Comparison of ENCODE assay signal across 22 mouse cellular contexts in genomic region chr10:108884520-108884919, GRCm38 (mm10).
A peak's percentile ranks its signal among the peaks of the same experiment; 100 is the strongest.
DNase-seq lines count a peak whose midpoint lies in the region; ATAC-seq and TF ChIP-seq lines count a peak whose summit lies in the region.
"Had no signal": no experiment of that assay in that cellular context is flagged by ENCODE, and none has a peak within 500 bp of the region (broad histone marks: within the 10 kb centered on the region; RNA-seq: fewer than 3 reads in every experiment).

No protein-coding gene starts in this region.

- 0 out of 2 replicates have a peak, but pooled peaks have one; percentile 19 for ATAC-seq in forebrain, embryonic 15.5 days (replicated peaks)
- no peak for ATAC-seq in forebrain, embryonic 14.5 days
- ATAC-seq in hindbrain, embryonic 11.5 days (ENCODE audit: low FRiP score): 0 out of 2 replicates have a peak, but pooled peaks have one; percentile 43
- no peak for ATAC-seq in hindbrain, embryonic 16.5 days
- ATAC-seq in midbrain, embryonic 14.5 days (ENCODE audit: low FRiP score, low TSS enrichment): peak; percentile 31; the same call in 1 of the 2 replicates
- no peak for ATAC-seq in midbrain, postnatal 0 days (ENCODE audit: low FRiP score)
- ATAC-seq: CD4-positive, CD25-positive, alpha-beta regulatory T cell, adult 4 months; forebrain, embryonic 13.5 days; intestine, embryonic 15.5 days had no signal

- H3K9me3 ChIP-seq in forebrain, embryonic 15.5 days: no peaks in the 10 kb centered on the region
- no peaks in the 10 kb centered on the region for H3K9me3 ChIP-seq in forebrain, embryonic 14.5 days (replicated peaks; ENCODE audit: control insufficient read depth, low read length)
- H3K9me3 ChIP-seq in hindbrain, embryonic 11.5 days (ENCODE audit: control insufficient read depth, low read length): no peaks in the 10 kb centered on the region
- H3K9me3 ChIP-seq in hindbrain, embryonic 16.5 days (ENCODE audit: control insufficient read depth, low read length): no peaks in the 10 kb centered on the region
- H3K9me3 ChIP-seq in midbrain, embryonic 14.5 days (ENCODE audit: control insufficient read depth, low read length): no peaks in the 10 kb centered on the region
- H3K9me3 ChIP-seq in midbrain, postnatal 0 days (ENCODE audit: low read length): no peaks in the 10 kb centered on the region
- H3K9me3 ChIP-seq: embryonic facial prominence, embryonic 13.5 days; forebrain, embryonic 13.5 days; G1E; hindbrain, embryonic 13.5 days; intestine, embryonic 15.5 days had no signal

- no peak overlapping the region for H3K27ac ChIP-seq in forebrain, embryonic 15.5 days (replicated peaks)
- no peak overlapping the region for H3K27ac ChIP-seq in forebrain, embryonic 14.5 days (ENCODE audit: low read depth, low read length)
- no peak overlapping the region for H3K27ac ChIP-seq in hindbrain, embryonic 11.5 days (ENCODE audit: low read depth, low read length)
- no peak overlapping the region for H3K27ac ChIP-seq in hindbrain, embryonic 16.5 days (ENCODE audit: low read depth, low read length)
- no peak overlapping the region for H3K27ac ChIP-seq in midbrain, embryonic 14.5 days (replicated peaks; ENCODE audit: low read depth, low read length)
- H3K27ac ChIP-seq in midbrain, postnatal 0 days (ENCODE audit: low read depth, low read length): no peak overlapping the region
- H3K27ac ChIP-seq: embryonic facial prominence, embryonic 13.5 days; forebrain, embryonic 13.5 days; heart, adult 2 months; hindbrain, embryonic 13.5 days; intestine, embryonic 15.5 days had no signal

- H3K36me3 ChIP-seq in forebrain, embryonic 15.5 days: no peaks in the 10 kb centered on the region
- no peaks in the 10 kb centered on the region for H3K36me3 ChIP-seq in forebrain, embryonic 14.5 days (ENCODE audit: control insufficient read depth, insufficient read depth, low read length)
- H3K36me3 ChIP-seq in hindbrain, embryonic 11.5 days (ENCODE audit: control insufficient read depth, insufficient read depth, low read length): no peaks in the 10 kb centered on the region
- no peaks in the 10 kb centered on the region for H3K36me3 ChIP-seq in hindbrain, embryonic 16.5 days (ENCODE audit: control insufficient read depth, insufficient read depth, low read length)
- H3K36me3 ChIP-seq in midbrain, embryonic 14.5 days (ENCODE audit: control insufficient read depth, insufficient read depth, low read length): no peaks in the 10 kb centered on the region
- H3K36me3 ChIP-seq in midbrain, postnatal 0 days (ENCODE audit: insufficient read depth, low read length): no peaks in the 10 kb centered on the region
- H3K36me3 ChIP-seq: embryonic facial prominence, embryonic 13.5 days; G1E; hindbrain, embryonic 13.5 days; intestine, embryonic 15.5 days had no signal

- TF ChIP-seq CTCF in midbrain, postnatal 0 days (IDR thresholded peaks at IDR 0.05): no peak

- no peak overlapping the region for H3K9ac ChIP-seq in forebrain, embryonic 15.5 days (replicated peaks)
- H3K9ac ChIP-seq in forebrain, embryonic 14.5 days (ENCODE audit: low read length): no peak overlapping the region
- no peak overlapping the region for H3K9ac ChIP-seq in hindbrain, embryonic 11.5 days (ENCODE audit: low read depth, low read length)
- no peak overlapping the region for H3K9ac ChIP-seq in hindbrain, embryonic 16.5 days (ENCODE audit: low read depth, low read length)
- no peak overlapping the region for H3K9ac ChIP-seq in midbrain, embryonic 14.5 days (replicated peaks; ENCODE audit: low read length)
- no peak overlapping the region for H3K9ac ChIP-seq in midbrain, postnatal 0 days (replicated peaks; ENCODE audit: low read length, poor library complexity, severe bottlenecking)
- H3K9ac ChIP-seq: embryonic facial prominence, embryonic 13.5 days; forebrain, embryonic 13.5 days; hindbrain, embryonic 13.5 days; intestine, embryonic 15.5 days had no signal

- DNase-seq in forebrain, embryonic 14.5 days (ENCODE audit: low spot score): no peak
- DNase-seq in hindbrain, embryonic 11.5 days (ENCODE audit: low spot score): no peak
- DNase-seq in midbrain, embryonic 14.5 days: peak; percentile 27
- DNase-seq in midbrain, postnatal 0 days (ENCODE audit: low spot score): no peak
- no peak for DNase-seq in cerebellum, adult 11-12 months
- DNase-seq: adrenal gland, postnatal 14 days; B cell, adult 2 months; cerebellum, adult 11 months; cerebellum, adult 9-10 months; cerebellum, postnatal 25 days; gastrocnemius, postnatal 10 days; heart, adult 2 months; heart, postnatal 4 days had no signal

- H3K4me1 ChIP-seq in forebrain, embryonic 15.5 days: no peaks in the 10 kb centered on the region; the same call in 1 of the 2 replicates
- H3K4me1 ChIP-seq in forebrain, embryonic 14.5 days (ENCODE audit: control insufficient read depth, insufficient read depth, low read length): no peaks in the 10 kb centered on the region
- no peaks in the 10 kb centered on the region for H3K4me1 ChIP-seq in hindbrain, embryonic 11.5 days (replicated peaks; ENCODE audit: control insufficient read depth, insufficient read depth, low read length)
- H3K4me1 ChIP-seq in hindbrain, embryonic 16.5 days (ENCODE audit: control insufficient read depth, insufficient read depth, low read depth, low read length): no peaks in the 10 kb centered on the region
- H3K4me1 ChIP-seq in midbrain, embryonic 14.5 days (ENCODE audit: control insufficient read depth, insufficient read depth, low read length): 0 out of 2 replicates have a peak, but pooled peaks cover 4% of the 10 kb centered on the region
- no peaks in the 10 kb centered on the region for H3K4me1 ChIP-seq in midbrain, postnatal 0 days (ENCODE audit: insufficient read depth, low read length)
- H3K4me1 ChIP-seq: embryonic facial prominence, embryonic 13.5 days; forebrain, embryonic 13.5 days; intestine, embryonic 15.5 days had no signal

- no peak overlapping the region for H3K4me3 ChIP-seq in forebrain, embryonic 15.5 days
- no peak overlapping the region for H3K4me3 ChIP-seq in forebrain, embryonic 14.5 days (ENCODE audit: low read depth, low read length)
- no peak overlapping the region for H3K4me3 ChIP-seq in hindbrain, embryonic 11.5 days (ENCODE audit: low read depth, low read length)
- H3K4me3 ChIP-seq in hindbrain, embryonic 16.5 days (ENCODE audit: low read length): no peak overlapping the region
- H3K4me3 ChIP-seq in midbrain, embryonic 14.5 days (replicated peaks; ENCODE audit: low read depth, low read length): no peak overlapping the region
- H3K4me3 ChIP-seq in midbrain, postnatal 0 days (ENCODE audit: low read depth, low read length): no peak overlapping the region
- H3K4me3 ChIP-seq: embryonic facial prominence, embryonic 13.5 days; forebrain, embryonic 13.5 days; heart, adult 2 months; hindbrain, embryonic 13.5 days; intestine, embryonic 15.5 days had no signal

- H3K27me3 ChIP-seq in forebrain, embryonic 15.5 days: no peaks in the 10 kb centered on the region
- no peaks in the 10 kb centered on the region for H3K27me3 ChIP-seq in forebrain, embryonic 14.5 days (replicated peaks; ENCODE audit: control insufficient read depth, insufficient read depth, low read length)
- no peaks in the 10 kb centered on the region for H3K27me3 ChIP-seq in hindbrain, embryonic 11.5 days (ENCODE audit: control insufficient read depth, insufficient read depth, low read length)
- H3K27me3 ChIP-seq in hindbrain, embryonic 16.5 days (replicated peaks; ENCODE audit: control insufficient read depth, insufficient read depth, low read length): no peaks in the 10 kb centered on the region
- H3K27me3 ChIP-seq in midbrain, embryonic 14.5 days (ENCODE audit: control insufficient read depth, insufficient read depth, low read length): no peaks in the 10 kb centered on the region
- no peaks in the 10 kb centered on the region for H3K27me3 ChIP-seq in midbrain, postnatal 0 days (ENCODE audit: insufficient read depth, low read length)
- H3K27me3 ChIP-seq: embryonic facial prominence, embryonic 13.5 days; forebrain, embryonic 13.5 days; hindbrain, embryonic 13.5 days; intestine, embryonic 15.5 days had no signal

- no peak overlapping the region for H3K4me2 ChIP-seq in forebrain, embryonic 15.5 days (replicated peaks)
- no peak overlapping the region for H3K4me2 ChIP-seq in forebrain, embryonic 14.5 days (ENCODE audit: low read length)
- no peak overlapping the region for H3K4me2 ChIP-seq in hindbrain, embryonic 11.5 days (replicated peaks; ENCODE audit: low read depth, low read length)
- no peak overlapping the region for H3K4me2 ChIP-seq in hindbrain, embryonic 16.5 days (ENCODE audit: low read length)
- peak overlapping the region; percentile 11; the same call in 1 of the 2 replicates for H3K4me2 ChIP-seq in midbrain, embryonic 14.5 days (ENCODE audit: low read length)
- no peak overlapping the region for H3K4me2 ChIP-seq in midbrain, postnatal 0 days (ENCODE audit: low read depth, low read length, poor library complexity, severe bottlenecking)
- H3K4me2 ChIP-seq: embryonic facial prominence, embryonic 13.5 days; forebrain, embryonic 13.5 days; heart, embryonic 11.5 days; hindbrain, embryonic 13.5 days; intestine, embryonic 15.5 days had no signal

- 55% methylated on average over 1 of the region's 1 CpGs for WGBS in forebrain, embryonic 15.5 days
- WGBS in forebrain, embryonic 14.5 days: 74% methylated on average over 1 of the region's 1 CpGs
- 86% methylated on average over 1 of the region's 1 CpGs for WGBS in hindbrain, embryonic 11.5 days
- WGBS in hindbrain, embryonic 16.5 days: 71% methylated on average over 1 of the region's 1 CpGs
- 41% methylated on average over 1 of the region's 1 CpGs for WGBS in midbrain, embryonic 14.5 days
- WGBS in midbrain, postnatal 0 days: 52% methylated on average over 1 of the region's 1 CpGs

Comparison
In these comparisons a context has a peak if more than half of its experiments do, and no peak if none do; other contexts are left out.
1. ATAC-seq: peak in forebrain, embryonic 15.5 days (single experiment), hindbrain, embryonic 11.5 days (single experiment) and midbrain, embryonic 14.5 days (single experiment); none in forebrain, embryonic 14.5 days (single experiment), hindbrain, embryonic 16.5 days (single experiment) and midbrain, postnatal 0 days (single experiment).